Mouse (Mus musculus): ENCODE measurements around the gene Elp5. TPM values are rescaled to one million over a fixed set of nuclear protein-coding genes. Genes with fewer than 3 reads are reported as not detected.

Elp5 gene
- polyA plus RNA-seq, 1 experiment from 2014 or later = 159 TPM

DNA sequence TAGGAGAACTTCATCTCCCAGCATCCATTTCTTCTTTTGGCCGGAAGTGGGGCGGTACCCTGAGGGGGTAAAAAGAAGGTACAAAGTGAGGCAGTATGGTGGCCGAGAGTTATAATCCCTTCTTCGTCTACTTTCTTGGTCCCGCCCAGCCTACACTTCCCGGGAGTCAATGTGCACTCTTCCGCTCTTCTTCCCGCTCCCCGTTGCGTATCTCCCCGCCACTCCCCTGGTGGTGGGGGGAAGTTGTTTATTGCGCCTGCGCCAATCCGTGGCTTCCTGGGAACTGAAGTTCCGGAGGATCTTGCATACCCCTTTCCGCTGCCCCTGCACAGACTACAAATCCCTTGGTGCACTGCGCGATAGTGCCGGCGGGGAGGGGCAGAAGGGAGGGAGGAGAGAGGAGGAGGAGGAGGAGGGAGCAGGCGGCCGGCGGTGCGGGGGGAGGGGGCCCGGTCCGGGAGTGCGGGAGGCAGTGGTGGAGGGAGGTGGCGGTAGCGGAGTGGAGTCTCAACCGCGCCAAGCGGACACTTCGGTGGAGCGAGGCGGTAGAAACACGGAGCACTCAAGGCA, 13.2 kb upstream of the Elp5 start, which contains the start of gene Phf23:
TSS of gene Phf23 (plus strand) at position 387 of the 570 bp plus-strand sequence.
- no peaks in the 10 kb centered on the region for H3K27me3 ChIP-seq (ENCODE audit: poor library complexity, severe bottlenecking)
- DNase-seq (ENCODE audit: extremely low spot score, low spot score) = peak; percentile 99
- under 1% methylated on average over 36 of the region's 36 CpGs for WGBS
- H3K4me1 ChIP-seq = peaks cover 47% of the 10 kb centered on the region
- H3K27ac ChIP-seq = peak within 1 kb of the TSS; percentile 99
- H3K4me3 ChIP-seq = peak within 1 kb of the TSS; percentile 76
- peaks cover 48% of the 10 kb centered on the region for H3K36me3 ChIP-seq (replicated peaks)
- no peaks in the 10 kb centered on the region for H3K9me3 ChIP-seq

DNA sequence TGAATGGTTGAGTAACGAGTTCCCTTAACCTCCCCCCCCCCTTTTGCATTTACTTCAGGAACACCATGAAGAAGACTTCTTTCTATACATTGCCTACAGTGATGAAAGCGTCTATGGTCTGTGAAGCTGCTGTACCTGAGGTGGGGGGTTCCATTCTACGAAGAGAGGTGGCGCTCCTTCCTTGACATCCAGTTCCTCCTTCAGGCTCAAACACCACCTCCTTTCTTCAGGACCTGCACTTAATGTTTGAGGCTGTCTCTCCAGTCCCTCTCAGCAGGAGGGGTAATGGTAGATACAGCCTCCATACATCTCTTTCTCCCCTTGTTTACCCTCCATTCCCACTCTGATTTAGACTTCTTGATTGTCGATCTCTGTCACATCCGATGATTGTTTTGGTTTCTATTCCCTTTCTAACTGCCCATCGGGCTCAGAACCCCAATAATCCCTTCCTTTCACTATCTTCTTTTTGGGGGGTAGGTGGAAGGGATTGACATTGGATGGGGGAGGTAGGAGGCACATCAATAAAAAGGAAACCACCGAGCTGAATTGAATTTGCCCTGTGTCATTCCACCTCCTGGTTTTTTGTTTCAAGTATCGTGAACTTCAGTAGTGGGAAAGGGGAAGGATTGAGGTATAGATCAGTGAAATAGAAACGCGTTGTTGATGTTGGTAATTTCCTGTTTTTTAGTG, 12.2 kb upstream of the Elp5 start:
- peaks cover 48% of the 10 kb centered on the region for H3K36me3 ChIP-seq (replicated peaks)
- no peak for DNase-seq (ENCODE audit: extremely low spot score, low spot score)
- H3K4me1 ChIP-seq = peaks cover 47% of the 10 kb centered on the region
- no peaks in the 10 kb centered on the region for H3K27me3 ChIP-seq (ENCODE audit: poor library complexity, severe bottlenecking)
- H3K4me3 ChIP-seq = peak overlapping the region; percentile 76
- 88% methylated on average over 11 of the region's 11 CpGs for WGBS
- H3K9me3 ChIP-seq = no peaks in the 10 kb centered on the region
- H3K27ac ChIP-seq = no peak overlapping the region

DNA sequence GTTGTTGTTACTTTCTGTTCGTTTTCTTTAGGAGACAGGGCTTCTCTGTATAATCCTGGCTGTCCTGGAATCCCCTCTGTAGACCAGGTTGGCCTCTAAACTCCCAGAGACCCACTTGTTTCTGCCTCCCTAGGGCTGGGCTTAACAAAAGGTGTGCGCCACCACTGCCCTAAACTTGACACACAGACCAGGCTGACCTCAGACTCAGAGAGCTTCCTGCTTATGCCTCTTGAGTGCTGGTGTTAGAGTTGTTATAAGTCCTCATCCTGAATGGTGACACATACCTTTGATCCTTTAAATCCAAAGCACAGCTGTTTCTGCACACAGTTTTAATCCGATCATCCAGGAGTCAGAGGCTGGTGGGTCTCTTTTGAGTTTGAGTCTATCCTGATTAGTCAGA, 10.6 kb upstream of the Elp5 start:
- Histone ChIP-seq H3K4me3 (peak overlapping the region; percentile 85; the same call in 1 of the 2 replicates), H3K27ac (no peak overlapping the region), H3K36me3 (replicated peaks) (peaks cover 48% of the 10 kb centered on the region), H3K27me3 (ENCODE audit: poor library complexity, severe bottlenecking) (no peaks in the 10 kb centered on the region), H3K4me1 (peaks cover 36% of the 10 kb centered on the region), H3K9me3 (no peaks in the 10 kb centered on the region)
- DNase-seq (ENCODE audit: extremely low spot score, low spot score) = no peak
- WGBS = 89% methylated on average over 3 of the region's 3 CpGs

DNA sequence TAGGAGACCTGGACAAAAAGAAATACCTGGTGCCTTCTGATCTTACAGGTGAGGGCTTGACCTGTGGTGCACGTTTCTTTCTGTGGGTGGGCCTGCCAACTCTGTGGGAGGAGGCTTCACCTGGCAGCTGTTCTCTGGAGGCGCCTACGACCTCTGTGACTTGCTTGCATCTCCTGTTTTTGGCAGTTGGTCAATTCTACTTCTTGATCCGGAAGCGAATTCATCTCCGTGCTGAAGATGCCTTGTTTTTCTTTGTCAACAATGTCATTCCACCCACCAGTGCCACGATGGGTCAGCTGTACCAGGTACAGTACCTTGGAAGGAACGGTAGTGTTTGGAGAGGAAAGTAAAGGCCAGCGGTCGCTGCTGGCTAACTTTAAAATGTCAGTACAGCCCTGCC, 10.1 kb upstream of the Elp5 start:
- H3K4me3 ChIP-seq = peak overlapping the region; percentile 85
- peaks cover 49% of the 10 kb centered on the region for H3K36me3 ChIP-seq (replicated peaks)
- no peak for DNase-seq (ENCODE audit: extremely low spot score, low spot score)
- no peaks in the 10 kb centered on the region for H3K9me3 ChIP-seq
- H3K27me3 ChIP-seq (ENCODE audit: poor library complexity, severe bottlenecking) = no peaks in the 10 kb centered on the region
- H3K27ac ChIP-seq = no peak overlapping the region
- 84% methylated on average over 10 of the region's 10 CpGs for WGBS
- H3K4me1 ChIP-seq = peaks cover 30% of the 10 kb centered on the region

DNA sequence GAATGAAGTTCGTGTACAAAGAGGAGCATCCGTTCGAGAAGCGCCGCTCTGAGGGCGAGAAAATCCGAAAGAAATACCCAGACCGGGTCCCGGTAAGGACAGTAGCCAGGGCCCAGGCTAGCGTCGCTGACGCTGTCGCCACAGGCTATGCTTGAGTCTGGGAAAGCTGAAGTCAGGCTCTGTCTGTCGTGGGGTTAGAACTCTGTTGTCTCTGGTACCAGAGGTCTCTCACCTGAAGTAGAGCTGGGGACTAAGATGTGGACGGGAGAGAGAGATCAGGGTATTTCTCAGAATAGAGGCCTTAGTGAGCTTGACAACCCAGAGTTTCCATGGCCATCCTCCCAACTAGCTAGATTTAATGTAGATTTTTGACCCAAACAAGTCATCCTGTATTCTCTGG, 9.4 kb upstream of the Elp5 start:
- WGBS = under 1% methylated on average over 15 of the region's 15 CpGs
- no peak for DNase-seq (ENCODE audit: extremely low spot score, low spot score)
- H3K27ac ChIP-seq = peak overlapping the region; percentile 93
- H3K4me3 ChIP-seq = peak overlapping the region; percentile 85
- H3K27me3 ChIP-seq (ENCODE audit: poor library complexity, severe bottlenecking) = no peaks in the 10 kb centered on the region
- H3K9me3 ChIP-seq = no peaks in the 10 kb centered on the region
- peaks cover 27% of the 10 kb centered on the region for H3K4me1 ChIP-seq
- H3K36me3 ChIP-seq (replicated peaks) = peaks cover 56% of the 10 kb centered on the region

DNA sequence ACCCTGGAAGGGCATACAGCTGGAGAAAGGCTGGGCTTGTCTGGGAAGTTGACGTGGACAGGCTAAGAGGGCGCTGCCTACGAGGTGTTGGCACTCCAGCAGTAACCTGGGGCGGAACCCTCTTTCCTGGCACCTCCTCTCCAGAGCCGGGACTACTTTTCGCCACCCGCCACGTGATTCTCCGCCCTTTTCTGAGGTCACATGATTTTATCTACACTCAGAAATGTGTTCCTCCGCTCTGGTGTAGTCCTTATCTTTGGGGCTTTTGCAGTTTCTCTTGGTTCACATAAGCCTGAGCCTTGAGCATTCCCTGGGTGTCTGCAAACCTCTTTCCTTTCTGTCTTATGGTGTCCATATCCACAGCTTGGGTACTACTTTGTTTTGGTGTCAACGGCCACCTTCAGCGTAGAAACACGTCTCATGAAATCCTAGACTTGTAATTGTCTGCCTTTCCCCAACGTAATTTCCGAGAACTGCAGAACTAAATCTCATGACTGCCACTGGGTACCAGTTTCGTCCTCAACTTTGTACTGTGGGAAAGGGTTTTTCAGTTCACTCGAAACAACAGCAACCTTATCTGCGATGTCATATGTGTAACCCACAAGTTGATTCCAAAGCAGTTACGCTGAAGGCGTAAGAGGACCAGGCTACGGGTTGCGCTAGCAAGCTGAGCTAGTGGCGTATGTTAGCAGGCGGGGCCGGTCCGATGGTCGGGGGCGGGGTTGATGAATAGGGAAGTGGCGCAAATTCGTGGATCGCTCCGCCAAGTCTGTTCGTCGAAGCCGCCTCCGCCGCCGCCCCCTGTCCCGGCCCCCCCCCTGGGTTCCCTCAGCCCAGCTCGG, 8.8 kb upstream of the Elp5 start, which contains the start of gene Gabarap:
TSS of gene Gabarap (plus strand) at position 294 of the 842 bp plus-strand sequence.
- H3K36me3 ChIP-seq (replicated peaks) = peaks cover 62% of the 10 kb centered on the region
- peak; percentile 95 for DNase-seq (ENCODE audit: extremely low spot score, low spot score)
- under 1% methylated on average over 40 of the region's 40 CpGs for WGBS
- peaks cover 27% of the 10 kb centered on the region for H3K4me1 ChIP-seq
- peak within 1 kb of the TSS; percentile 85 for H3K4me3 ChIP-seq
- H3K27ac ChIP-seq = peak within 1 kb of the TSS; percentile 93
- H3K9me3 ChIP-seq = no peaks in the 10 kb centered on the region
- no peaks in the 10 kb centered on the region for H3K27me3 ChIP-seq (ENCODE audit: poor library complexity, severe bottlenecking)

DNA sequence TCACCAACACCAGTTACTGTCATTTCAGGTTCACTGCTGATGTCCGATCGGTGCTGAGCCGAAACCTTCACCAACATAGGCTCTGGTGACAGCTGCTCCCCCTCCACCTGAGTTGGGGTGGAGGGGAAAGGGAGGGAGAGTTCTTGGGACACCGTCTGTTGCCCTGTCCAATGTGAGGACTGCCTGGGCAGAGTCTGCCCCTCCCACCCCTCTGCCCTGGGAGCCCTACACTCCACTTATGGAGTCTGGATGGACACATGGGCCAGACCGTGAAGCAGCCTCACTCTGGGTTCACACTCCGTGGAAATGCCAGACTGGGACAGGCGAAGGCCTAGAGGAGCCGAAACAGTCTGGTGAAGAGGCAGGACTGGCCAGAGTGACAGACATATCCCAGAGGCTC, 7.6 kb upstream of the Elp5 start:
- Histone ChIP-seq H3K9me3 (no peaks in the 10 kb centered on the region), H3K4me3 (peak overlapping the region; percentile 85; the same call in 1 of the 2 replicates), H3K27ac (no peak overlapping the region; the same call in 1 of the 2 replicates), H3K4me1 (peaks cover 25% of the 10 kb centered on the region), H3K27me3 (ENCODE audit: poor library complexity, severe bottlenecking) (no peaks in the 10 kb centered on the region), H3K36me3 (replicated peaks) (peaks cover 72% of the 10 kb centered on the region)
- WGBS = 93% methylated on average over 8 of the region's 8 CpGs
- no peak for DNase-seq (ENCODE audit: extremely low spot score, low spot score)

DNA sequence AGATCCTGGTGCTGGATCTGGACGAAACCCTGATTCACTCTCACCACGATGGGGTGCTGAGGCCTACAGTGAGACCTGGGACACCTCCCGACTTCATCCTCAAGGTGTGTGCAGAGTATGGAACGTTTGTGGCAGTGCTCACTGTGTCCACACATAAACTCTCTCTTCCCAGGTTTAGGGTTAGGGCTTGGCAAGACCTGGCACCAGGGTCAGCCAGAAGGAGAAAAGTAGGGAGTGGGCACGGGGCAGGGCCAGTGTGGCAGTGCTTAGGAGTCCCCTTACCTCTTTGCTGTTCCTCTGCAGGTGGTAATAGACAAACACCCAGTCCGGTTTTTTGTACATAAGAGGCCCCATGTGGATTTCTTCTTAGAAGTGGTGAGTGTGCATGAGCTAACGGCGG, 2.1 kb upstream of the Elp5 start:
- no peak for DNase-seq (ENCODE audit: extremely low spot score, low spot score)
- Histone ChIP-seq H3K9me3 (no peaks in the 10 kb centered on the region), H3K27ac (no peak overlapping the region), H3K4me3 (no peak overlapping the region), H3K27me3 (ENCODE audit: poor library complexity, severe bottlenecking) (no peaks in the 10 kb centered on the region), H3K4me1 (peaks cover 29% of the 10 kb centered on the region), H3K36me3 (replicated peaks) (peaks cover 69% of the 10 kb centered on the region)
- WGBS = 93% methylated on average over 8 of the region's 8 CpGs

DNA sequence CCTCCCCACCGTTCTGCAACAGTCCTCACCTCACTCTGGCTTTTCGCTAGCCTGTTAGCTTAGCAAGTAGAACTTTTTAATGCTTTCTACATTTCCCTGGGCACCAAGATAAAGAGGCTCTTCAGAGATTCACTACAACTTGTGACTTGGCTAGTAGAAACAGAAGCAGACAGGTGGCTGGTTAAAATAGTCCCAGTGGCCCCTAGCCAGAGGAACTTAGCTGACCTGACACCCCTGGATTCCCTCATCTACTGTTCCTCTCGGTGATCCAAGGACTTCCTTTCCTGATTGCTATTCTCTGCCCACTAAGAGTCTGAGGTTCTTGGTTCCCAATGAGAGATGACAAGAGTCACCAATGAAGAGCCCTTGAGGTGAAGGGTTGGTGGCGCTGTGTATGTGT, 1.1 kb upstream of the Elp5 start:
- WGBS = 84% methylated on average over 4 of the region's 4 CpGs
- H3K9me3 ChIP-seq = no peaks in the 10 kb centered on the region
- peak overlapping the region; percentile 99 for H3K4me3 ChIP-seq
- peaks cover 38% of the 10 kb centered on the region for H3K4me1 ChIP-seq
- H3K27me3 ChIP-seq (ENCODE audit: poor library complexity, severe bottlenecking) = no peaks in the 10 kb centered on the region
- H3K36me3 ChIP-seq (replicated peaks) = peaks cover 64% of the 10 kb centered on the region
- H3K27ac ChIP-seq = peak overlapping the region; percentile 99; the same call in 1 of the 2 replicates
- no peak for DNase-seq (ENCODE audit: extremely low spot score, low spot score)

DNA sequence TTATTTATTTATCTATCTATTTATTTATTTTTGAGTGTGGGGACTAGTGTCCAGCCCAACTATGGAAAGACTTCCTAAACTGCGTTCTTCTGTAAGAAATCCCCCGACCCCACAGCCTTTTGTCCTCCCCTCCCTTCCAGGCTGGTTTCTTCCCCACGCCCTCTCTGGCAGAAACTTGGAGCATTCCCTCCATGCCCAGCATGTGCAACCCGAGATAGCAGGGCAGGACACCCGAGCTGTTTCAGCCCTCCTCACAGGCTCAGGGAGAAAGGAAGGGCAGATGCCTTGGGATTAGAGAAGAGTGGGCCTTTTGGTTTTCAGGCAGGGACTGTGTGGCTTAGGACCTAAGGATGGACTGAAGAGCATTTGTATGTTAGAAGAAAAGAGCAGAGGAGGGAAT, 560 bp upstream of the Elp5 start:
- peaks cover 38% of the 10 kb centered on the region for H3K4me1 ChIP-seq
- H3K9me3 ChIP-seq = no peaks in the 10 kb centered on the region
- no peaks in the 10 kb centered on the region for H3K27me3 ChIP-seq (ENCODE audit: poor library complexity, severe bottlenecking)
- no peak for DNase-seq (ENCODE audit: extremely low spot score, low spot score)
- WGBS = 50% methylated on average over 5 of the region's 5 CpGs
- H3K27ac ChIP-seq = peak overlapping the region; percentile 99
- peak overlapping the region; percentile 99 for H3K4me3 ChIP-seq
- peaks cover 64% of the 10 kb centered on the region for H3K36me3 ChIP-seq (replicated peaks)

DNA sequence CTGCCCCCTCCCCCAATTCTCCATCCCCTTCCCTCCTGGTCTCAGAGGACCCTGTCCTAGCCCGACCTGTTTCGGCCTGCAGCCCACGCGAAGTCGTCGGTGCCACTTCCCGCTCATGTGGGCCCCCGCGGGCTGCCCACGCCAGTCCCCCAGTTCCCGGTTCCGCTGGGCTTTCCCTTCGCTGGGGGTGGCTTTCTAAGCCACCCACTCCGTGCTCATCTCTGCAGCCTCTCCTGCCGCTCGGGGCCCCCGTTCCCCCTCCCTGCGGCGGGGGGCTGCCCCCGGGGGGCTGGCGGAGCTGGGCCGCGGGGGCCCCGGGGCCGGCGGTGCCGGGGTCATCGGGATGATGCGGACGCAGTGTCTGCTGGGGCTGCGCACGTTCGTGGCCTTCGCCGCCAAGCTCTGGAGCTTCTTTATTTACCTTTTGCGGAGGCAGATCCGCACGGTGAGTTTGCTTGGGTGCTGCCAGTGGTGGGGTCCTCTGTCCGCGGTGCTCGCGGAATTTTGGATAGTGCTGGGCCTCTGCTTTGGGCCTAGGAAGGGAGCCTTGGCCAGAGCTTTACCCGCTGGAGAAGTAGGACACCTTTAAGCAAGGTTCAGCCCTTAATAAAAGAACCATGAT, 1.1 kb downstream of the Elp5 start, which contains the start of gene Ctdnep1:
TSS of gene Ctdnep1 (plus strand) at position 16 of the 622 bp plus-strand sequence.
- peaks cover 64% of the 10 kb centered on the region for H3K36me3 ChIP-seq (replicated peaks)
- no peaks in the 10 kb centered on the region for H3K27me3 ChIP-seq (ENCODE audit: poor library complexity, severe bottlenecking)
- no peaks in the 10 kb centered on the region for H3K9me3 ChIP-seq
- WGBS = under 1% methylated on average over 43 of the region's 43 CpGs
- peak within 1 kb of the TSS; percentile 99 for H3K4me3 ChIP-seq
- peak within 1 kb of the TSS; percentile 99 for H3K27ac ChIP-seq
- DNase-seq (ENCODE audit: extremely low spot score, low spot score) = peak; percentile 44
- H3K4me1 ChIP-seq = peaks cover 38% of the 10 kb centered on the region

Measured in forebrain, embryonic 10.5 days (tissue).